Mouse (Mus musculus): ENCODE data around the gene Prr7.

GRCm38 (mm10) chr13:55522730-55523129, 58.7 kb downstream of the Prr7 start:
- TF ChIP-seq TCF3 (IDR thresholded peaks at IDR 0.05; ENCODE audit: insufficient read length, low read depth) (no peak), POLR2A (IDR thresholded peaks at IDR 0.05; ENCODE audit: insufficient read length, low read depth) (no peak), POLR2AphosphoS2 (IDR thresholded peaks at IDR 0.05; ENCODE audit: insufficient read length, low read depth) (no peak), TCF12 (IDR thresholded peaks at IDR 0.05; ENCODE audit: insufficient read depth, poor library complexity, severe bottlenecking) (no peak), MAX (IDR thresholded peaks at IDR 0.05; ENCODE audit: low read depth) (no peak), E2F4 (IDR thresholded peaks at IDR 0.05; ENCODE audit: insufficient read depth) (no peak), USF1 (IDR thresholded peaks at IDR 0.05; ENCODE audit: low read depth) (no peak)

Measured in myocyte (in vitro differentiated cells).